Mouse (Mus musculus): Measurements from ENCODE around the gene Ing3.

Ing3 gene

GRCm38 (mm10) chr6:21991151-21991550 is 41.8 kb downstream of the Ing3 start:
- no peak for DNase-seq (ENCODE audit: low read depth)

- DNase-seq (ENCODE audit: low read depth): no peak
Measured at GRCm38 (mm10) chr6:21993070-21993469, 43.7 kb downstream of the Ing3 start.

GRCm38 (mm10) chr6:21998131-21998530 is 48.8 kb downstream of the Ing3 start:
- DNase-seq (ENCODE audit: low read depth): no peak

- no peak for DNase-seq (ENCODE audit: low read depth)
Measured at GRCm38 (mm10) chr6:21999025-21999424, 49.7 kb downstream of the Ing3 start.

GRCm38 (mm10) chr6:22000086-22000485 is 50.7 kb downstream of the Ing3 start:
- DNase-seq (ENCODE audit: low read depth): no peak

GRCm38 (mm10) chr6:22000881-22001280 is 51.5 kb downstream of the Ing3 start:
- DNase-seq (ENCODE audit: low read depth): no peak

- no peak for DNase-seq (ENCODE audit: low read depth)
Measured at GRCm38 (mm10) chr6:22001284-22001916, 52.0 kb downstream of the Ing3 start.

GRCm38 (mm10) chr6:22002521-22003199 is 53.3 kb downstream of the Ing3 start:
- DNase-seq (ENCODE audit: low read depth): no peak

GRCm38 (mm10) chr6:22003200-22003587 is 53.8 kb downstream of the Ing3 start:
- no peak for DNase-seq (ENCODE audit: low read depth)

- DNase-seq (ENCODE audit: low read depth): no peak
Measured at GRCm38 (mm10) chr6:22003959-22004543, 54.7 kb downstream of the Ing3 start.

- no peak for DNase-seq (ENCODE audit: low read depth)
Measured at GRCm38 (mm10) chr6:22008346-22008745, 59.0 kb downstream of the Ing3 start.

- no peak for DNase-seq (ENCODE audit: low read depth)
Measured at GRCm38 (mm10) chr6:22010258-22010657, 60.9 kb downstream of the Ing3 start.

- no peak for DNase-seq (ENCODE audit: low read depth)
Measured at GRCm38 (mm10) chr6:22010761-22011281, 61.5 kb downstream of the Ing3 start.

GRCm38 (mm10) chr6:22011546-22011945 is 62.2 kb downstream of the Ing3 start:
- DNase-seq (ENCODE audit: low read depth): no peak

- no peak for DNase-seq (ENCODE audit: low read depth)
Measured at GRCm38 (mm10) chr6:22012099-22012498, 62.7 kb downstream of the Ing3 start.

- DNase-seq (ENCODE audit: low read depth): no peak
Measured at GRCm38 (mm10) chr6:22012501-22012900, 63.1 kb downstream of the Ing3 start.

GRCm38 (mm10) chr6:22013394-22013793 is 64.0 kb downstream of the Ing3 start:
- no peak for DNase-seq (ENCODE audit: low read depth)

- no peak for DNase-seq (ENCODE audit: low read depth)
Measured at GRCm38 (mm10) chr6:22014291-22014911, 65.0 kb downstream of the Ing3 start.

GRCm38 (mm10) chr6:22017631-22018030 is 68.3 kb downstream of the Ing3 start:
- DNase-seq (ENCODE audit: low read depth): no peak

GRCm38 (mm10) chr6:22018768-22019445 is 69.5 kb downstream of the Ing3 start:
- DNase-seq (ENCODE audit: low read depth): no peak

GRCm38 (mm10) chr6:22019637-22020036 is 70.3 kb downstream of the Ing3 start:
- no peak for DNase-seq (ENCODE audit: low read depth)

- no peak for DNase-seq (ENCODE audit: low read depth)
Measured at GRCm38 (mm10) chr6:22020696-22021095, 71.3 kb downstream of the Ing3 start.

All from c-Kit-positive CD71-positive TER-119-negative erythroid progenitor cells, embryonic 14.5 days (primary cell).